Mouse (Mus musculus) T-cell, adult 2 months (primary cell): ENCODE results near the gene Vegfa.

Experiments used
- DNase-seq: peaks from one replicate; pipeline ENCODE4 v3.0.0; 2022; ENCODE audit warnings: low spot score

Gene Vegfa

DNA sequence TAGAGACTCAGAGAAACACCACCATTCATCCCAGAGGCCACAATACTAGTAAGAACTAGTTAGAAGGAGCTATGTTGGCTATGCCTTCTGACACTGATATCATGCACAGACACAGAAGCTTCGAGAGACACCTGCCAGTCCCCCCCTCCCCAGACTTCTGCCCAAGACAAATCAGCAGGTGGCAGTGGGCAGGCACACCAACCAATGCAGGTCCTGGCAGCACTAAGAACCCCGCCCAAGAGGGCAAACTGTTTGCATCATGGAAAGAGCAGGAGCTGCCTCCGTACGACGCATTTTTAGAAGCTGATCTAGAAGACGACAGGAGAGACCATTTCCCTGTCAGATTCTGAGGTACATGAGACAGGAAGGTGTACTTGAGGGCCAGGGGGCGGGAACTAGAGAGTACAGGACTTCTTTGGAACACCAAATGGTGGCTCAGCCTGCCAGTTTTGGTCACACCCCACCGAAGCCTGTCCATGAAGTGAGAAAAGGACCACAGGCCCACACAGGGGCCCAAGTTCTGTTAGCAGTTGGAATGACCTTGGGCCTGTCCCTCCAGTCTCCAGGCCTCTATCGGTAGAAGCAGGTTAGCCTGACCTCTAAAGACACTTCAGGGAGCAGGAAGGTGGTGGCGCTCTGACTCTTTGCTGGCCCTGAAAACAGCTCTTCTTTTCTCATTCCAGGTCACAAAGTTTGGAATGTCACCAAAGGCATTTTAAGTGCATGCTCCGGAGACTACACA, 6.1 kb downstream of the Vegfa start:
- no peak for DNase-seq

- no peak for DNase-seq
Observed at GRCm38 (mm10) chr17:46025207-46025606, 7.0 kb downstream of the Vegfa start.

DNA sequence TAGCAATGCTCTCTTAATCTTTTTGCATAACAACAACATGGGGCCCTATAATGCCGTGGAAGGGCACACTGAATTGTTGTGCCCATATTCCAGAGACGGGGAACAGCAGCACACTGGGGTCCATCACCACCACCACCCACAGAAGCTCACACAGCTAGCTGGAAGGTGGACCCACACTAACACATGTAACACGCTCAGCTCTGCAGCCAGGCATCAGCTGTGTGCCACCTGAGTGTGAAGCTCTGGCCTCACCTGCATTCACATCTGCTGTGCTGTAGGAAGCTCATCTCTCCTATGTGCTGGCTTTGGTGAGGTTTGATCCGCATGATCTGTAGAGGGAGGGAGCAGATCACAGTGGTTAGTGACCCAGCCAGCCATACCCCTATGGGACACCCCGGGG, 8.0 kb downstream of the Vegfa start:
- no peak for DNase-seq

DNA sequence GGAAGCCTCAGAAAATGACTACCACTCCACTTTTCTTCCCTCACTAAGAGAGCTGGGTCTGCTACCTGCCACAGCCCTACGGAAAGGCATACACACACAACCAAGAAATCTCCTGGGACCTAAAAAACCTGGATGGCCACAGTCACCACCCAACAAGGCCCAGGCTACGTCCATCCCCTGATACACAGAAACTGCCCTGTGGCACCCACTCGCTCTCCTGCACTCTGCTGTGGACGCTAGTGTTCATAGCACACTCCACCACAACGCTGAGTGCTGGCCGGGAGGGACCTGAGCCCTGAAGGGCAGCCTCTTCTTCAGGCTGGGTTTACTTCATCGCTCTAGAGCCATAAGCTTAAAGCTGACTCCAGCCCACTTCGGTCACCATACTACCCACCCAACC, 8.6 kb downstream of the Vegfa start:
- DNase-seq, result no peak

- DNase-seq, result no peak
Observed at GRCm38 (mm10) chr17:46022934-46023333, 9.2 kb downstream of the Vegfa start.

GRCm38 (mm10) chr17:46022427-46022826, 9.7 kb downstream of the Vegfa start:
- DNase-seq, result no peak

GRCm38 (mm10) chr17:46021760-46022159, 10.4 kb downstream of the Vegfa start:
- no peak for DNase-seq

DNA sequence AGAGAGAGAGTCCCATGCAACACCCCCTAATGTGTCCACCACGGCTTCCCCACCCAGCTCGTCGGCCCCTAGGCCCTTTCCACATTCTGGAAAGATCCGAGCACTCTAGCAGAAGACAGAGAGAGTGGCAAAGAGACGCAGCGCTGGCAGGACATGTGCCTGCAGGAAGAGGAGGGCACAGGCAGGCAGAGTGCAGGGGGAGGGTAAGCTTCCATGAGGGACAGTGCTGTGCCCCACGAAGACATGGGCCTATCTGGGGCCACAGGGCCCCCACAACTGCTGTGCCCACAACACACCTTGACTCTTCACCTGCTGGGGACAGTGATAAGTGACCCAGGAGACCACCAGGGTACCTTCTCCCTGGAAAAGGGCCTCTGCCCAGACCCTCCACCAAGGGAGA, 11.0 kb downstream of the Vegfa start:
- DNase-seq, result no peak

GRCm38 (mm10) chr17:46020579-46020978, 11.6 kb downstream of the Vegfa start:
- no peak for DNase-seq

- no peak for DNase-seq
Observed at GRCm38 (mm10) chr17:46018736-46019004, 13.5 kb downstream of the Vegfa start.

GRCm38 (mm10) chr17:46017946-46018735, 14.0 kb downstream of the Vegfa start:
- DNase-seq, result no peak

DNA sequence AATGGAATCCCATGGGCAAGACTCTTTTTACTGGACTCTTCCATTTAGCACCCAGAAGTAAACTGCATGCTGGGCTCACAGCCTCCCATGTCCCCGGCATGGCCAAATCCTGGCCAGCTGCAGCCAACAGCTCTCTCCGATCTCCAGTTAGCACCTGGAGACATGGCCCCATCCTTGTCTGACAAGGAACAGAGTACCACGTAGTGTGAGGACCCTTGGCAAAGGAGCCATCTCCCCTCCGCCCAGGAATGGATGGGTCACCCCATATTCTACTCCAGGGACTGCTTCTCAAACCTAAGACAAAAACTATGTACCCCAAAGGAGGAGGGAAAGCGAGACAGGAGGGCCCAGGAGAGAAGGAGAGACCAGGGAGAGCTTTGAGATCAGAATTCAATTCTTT, 15.6 kb downstream of the Vegfa start:
- DNase-seq, result no peak

GRCm38 (mm10) chr17:46015967-46016366, 16.2 kb downstream of the Vegfa start:
- no peak for DNase-seq

GRCm38 (mm10) chr17:46014935-46015334, 17.2 kb downstream of the Vegfa start:
- no peak for DNase-seq

- DNase-seq, result no peak
Observed at GRCm38 (mm10) chr17:46013549-46013948, 18.6 kb downstream of the Vegfa start.

- no peak for DNase-seq
Observed at GRCm38 (mm10) chr17:46012211-46012610, 20.0 kb downstream of the Vegfa start.

- DNase-seq, result no peak
Observed at GRCm38 (mm10) chr17:46010462-46010861, 21.7 kb downstream of the Vegfa start.

DNA sequence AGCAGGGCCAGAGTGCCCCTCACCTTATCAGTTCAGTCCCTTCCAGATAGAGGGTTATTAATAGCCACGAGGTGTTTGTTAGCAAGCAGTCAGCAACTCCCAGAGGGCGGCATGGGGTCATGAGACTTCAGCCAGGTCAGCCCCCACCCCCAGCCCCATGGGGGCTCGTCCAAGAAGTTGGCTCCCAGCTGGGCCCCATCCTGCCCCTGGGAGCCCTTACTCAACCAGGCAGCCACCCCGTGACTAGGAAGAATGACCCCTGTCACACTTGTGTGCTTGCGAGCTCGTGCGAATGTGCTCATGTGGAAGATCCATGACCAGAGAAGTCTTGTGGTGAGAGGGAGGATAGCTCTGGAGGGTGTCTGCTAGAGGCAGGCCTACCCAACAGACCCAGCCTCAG, 23.0 kb downstream of the Vegfa start:
- no peak for DNase-seq

DNA sequence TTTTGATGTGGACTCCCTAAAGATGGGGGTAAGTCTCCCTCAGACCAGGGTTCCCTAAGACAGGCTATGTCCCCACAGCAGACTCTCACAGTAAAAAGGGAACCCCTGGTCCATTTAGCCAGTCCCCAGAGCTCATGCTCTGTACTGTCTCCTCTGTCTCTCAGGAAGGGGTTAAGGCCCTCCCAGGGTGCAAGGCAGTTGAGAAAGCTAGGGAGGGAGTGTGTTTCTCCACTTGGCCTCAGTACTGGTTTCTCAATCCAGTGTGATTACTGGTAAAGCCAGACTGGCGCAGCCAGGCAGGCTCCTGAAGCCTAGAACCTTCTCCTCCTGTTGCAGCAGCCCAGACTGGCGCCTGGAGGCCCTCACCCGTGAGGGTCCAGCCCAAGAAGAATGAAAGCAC, 26.7 kb downstream of the Vegfa start:
- no peak for DNase-seq

DNA sequence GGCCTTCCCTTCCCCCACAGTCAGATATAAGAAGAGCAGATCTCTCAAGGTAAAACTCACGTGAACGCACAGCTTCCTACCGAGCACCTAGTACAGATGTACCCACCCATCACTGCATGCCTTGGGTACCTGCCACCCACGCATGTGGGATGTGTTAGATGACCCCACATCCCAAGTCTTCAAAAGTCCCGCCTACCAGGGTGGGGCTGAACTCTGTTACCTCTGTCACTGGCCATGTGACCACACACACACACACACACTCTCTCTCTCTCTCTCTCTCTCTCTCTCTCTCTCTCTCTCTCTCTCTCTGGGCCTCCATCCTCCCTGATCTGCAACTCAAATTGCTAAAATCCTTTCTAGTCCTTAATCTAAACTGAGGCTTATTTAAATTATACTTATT, 27.7 kb downstream of the Vegfa start:
- no peak for DNase-seq

DNA sequence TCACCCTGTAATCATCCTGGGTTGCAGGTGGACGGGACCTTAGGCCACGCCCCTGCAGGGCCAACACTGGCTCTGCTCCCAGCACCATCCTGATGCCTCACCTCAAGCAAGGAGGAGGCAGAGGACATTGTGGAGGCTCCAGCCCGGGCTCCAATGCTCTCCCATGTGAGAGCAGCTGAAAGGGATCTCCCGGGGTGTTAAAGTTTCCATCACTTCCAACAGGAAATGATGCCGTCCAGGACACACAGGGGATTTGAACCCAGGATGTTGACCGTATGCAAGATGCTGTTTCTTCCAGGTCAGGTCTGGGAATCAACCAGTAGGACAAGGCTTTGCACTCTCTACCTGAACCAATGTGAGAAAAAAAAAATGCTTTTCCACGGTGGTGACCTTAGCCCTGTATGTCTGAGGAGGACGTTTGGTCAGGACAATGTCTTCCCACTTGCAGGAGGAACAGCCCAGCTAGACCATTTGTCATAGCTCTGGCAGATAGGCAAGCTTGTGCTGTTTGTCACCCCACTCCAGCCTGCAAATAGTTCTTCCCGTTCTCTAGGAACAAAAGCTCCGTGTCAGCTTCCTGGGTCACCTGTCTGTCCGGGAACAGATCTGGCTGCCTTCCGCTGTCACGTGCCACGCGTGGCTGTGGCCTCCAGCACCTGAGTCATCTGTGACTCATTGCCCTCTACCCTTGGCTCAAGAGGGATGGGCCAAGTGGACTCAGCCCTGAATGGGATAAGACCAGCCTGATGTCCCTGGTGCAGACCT, 28.3 kb downstream of the Vegfa start:
- DNase-seq, result no peak

DNA sequence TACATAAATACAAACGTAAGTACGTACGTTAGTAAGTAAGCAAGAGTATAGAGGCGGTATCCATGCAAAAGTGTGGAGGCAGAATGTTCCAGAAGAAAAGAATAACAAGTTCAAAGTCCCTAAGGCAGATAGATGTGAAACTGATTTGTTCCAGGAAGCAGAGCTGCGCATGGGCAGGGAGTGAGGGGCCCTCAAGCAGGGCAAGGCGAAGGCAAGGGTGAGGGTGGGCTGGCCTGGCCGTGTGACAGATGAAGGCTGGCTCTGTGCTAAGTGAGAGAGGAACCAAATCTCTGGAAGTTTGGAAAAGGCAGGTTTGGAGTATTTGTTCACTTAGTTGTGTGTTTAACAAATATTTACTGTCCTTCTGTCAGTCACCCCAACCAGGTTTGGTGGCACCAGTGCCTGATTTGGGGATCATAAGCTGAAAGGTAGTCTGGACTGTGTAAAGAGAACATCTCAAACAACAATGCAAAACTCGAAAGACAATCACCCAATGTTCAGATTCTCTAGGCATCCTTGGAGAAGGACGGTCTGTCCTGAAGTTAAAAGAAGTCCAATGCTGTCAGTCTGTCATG, 32.7 kb downstream of the Vegfa start:
- DNase-seq, result no peak

DNA sequence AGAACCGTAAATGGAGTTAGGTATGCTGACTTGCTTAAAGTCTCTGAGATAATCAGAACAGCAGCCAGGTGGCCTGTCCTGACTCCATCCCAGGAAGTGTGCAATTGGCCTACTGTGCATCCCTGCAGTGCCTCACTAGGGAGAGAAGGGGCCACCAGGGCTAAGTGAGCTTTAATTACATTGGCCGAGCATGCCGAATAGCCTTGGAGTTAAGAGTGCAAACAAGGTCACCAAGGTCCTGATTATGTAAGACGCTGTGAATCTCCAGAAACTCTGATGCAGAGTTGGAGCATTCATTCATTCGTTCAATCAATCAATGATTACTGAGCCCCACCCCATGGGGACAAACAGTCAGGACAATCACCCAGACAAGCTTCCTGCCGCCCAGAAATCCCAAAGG, 33.8 kb downstream of the Vegfa start:
- DNase-seq, result no peak
